Mouse (Mus musculus) c-Kit-negative CD71-positive TER-119-positive erythroid progenitor cells, embryonic 14.5 days (primary cell): ENCODE results near the gene Gm12248.
A peak's percentile ranks its signal among the peaks of the same experiment; 100 is the strongest.

Experiments
- DNase-seq: peaks from one replicate; pipeline ENCODE4 v3.0.0-alpha.2; 2013; ENCODE audit warnings: low read depth, low spot score

The Gm12248 gene

DNA sequence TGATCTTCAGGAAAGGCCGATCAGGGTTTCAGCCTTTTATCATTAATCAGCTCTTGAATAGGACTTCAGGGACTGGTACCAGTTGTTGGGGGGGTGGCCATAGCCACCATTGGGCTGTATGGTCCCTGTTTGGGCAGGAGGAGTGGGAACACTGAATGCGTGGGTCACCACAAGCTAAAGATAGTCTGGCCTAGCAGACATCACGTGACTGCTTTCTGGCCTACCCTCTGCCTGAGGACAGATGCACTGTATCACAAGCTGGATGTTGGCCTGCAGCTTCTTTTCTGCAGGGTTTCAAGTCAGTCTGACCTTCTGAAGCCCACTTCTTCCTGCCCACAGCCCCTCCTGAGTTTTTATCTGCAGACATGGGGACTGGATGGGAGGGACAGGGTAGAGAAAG lies 59.3 kb downstream of the Gm12248 start:
- no peak for DNase-seq

DNA sequence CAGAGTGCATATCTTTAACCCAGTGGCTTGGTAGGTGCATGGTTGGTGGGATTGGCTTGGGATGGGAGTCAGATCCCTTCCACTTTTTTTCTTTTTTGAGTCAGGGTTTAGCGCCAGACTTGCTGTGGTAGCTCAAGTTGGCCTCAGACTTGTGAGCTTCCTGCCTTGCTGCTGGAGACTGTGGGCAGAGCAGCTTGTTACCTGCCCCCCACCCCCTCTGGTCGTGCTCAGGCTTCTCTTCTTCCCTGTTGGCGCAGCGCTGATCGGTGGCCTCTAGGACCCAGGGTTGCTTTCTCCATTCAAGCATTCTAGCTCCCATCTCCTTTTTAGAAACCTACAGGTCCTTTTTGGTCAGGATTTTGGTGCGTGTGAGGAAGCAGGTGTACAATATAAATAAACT lies 61.8 kb downstream of the Gm12248 start:
- no peak for DNase-seq

DNA sequence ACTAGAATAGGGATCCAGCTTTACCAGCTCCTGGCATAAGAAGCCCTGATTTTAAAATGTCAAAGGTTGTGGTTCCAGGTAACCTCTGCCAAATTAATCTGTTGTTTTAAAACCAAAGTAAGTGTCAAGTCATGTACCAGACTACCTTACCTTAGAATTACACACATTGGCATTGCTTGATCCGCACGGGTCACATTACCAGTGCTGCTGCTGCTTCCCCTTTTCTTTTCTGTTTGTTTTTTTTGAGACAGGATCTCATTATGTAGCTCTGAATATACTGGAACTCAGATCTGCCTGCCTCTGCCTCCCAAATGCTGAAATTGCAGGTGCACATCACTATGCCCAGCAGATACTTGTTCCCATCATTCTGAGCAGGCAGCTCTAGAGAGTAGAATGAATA lies 63.1 kb downstream of the Gm12248 start:
- DNase-seq, result no peak

DNA sequence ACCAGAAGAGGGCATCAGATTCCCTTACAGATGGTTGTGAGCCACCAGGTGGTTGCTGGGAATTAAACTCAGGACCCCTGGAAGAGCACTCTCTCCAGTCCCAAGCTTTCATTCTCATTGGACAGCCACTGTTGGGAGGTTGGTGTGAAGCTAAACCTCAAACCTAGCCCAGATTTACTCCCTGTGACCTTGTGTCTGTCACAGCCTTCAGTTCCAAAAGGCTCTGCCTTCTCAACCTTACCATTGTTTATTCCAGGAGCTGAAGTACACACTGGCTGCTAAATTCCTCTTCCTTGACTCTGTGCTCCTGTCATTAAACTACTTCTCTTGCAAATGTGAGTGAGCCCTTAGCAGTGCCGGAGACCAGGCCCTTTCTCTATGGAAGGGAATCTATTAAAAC lies 64.0 kb downstream of the Gm12248 start:
- DNase-seq, result no peak

DNA sequence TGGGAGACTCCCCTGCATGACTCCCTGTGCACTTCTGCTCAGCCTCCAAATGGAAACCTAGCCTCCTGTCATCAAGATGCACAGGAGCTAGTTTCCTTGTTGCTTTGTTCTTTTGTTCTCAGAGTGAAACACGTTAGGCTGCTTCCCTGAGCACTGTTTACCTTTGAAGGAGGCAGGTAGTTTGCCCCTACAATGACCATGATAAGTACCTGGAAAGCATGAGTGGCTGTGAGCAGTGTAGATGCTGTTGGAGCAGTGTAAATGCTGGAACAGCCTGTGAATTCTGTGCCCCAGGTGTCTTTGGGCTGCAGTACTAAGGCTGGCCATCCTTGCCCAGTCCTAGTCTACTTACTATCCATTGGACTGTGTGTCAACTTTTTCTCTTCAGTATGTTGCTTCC lies 66.1 kb downstream of the Gm12248 start:
- DNase-seq, result no peak

DNA sequence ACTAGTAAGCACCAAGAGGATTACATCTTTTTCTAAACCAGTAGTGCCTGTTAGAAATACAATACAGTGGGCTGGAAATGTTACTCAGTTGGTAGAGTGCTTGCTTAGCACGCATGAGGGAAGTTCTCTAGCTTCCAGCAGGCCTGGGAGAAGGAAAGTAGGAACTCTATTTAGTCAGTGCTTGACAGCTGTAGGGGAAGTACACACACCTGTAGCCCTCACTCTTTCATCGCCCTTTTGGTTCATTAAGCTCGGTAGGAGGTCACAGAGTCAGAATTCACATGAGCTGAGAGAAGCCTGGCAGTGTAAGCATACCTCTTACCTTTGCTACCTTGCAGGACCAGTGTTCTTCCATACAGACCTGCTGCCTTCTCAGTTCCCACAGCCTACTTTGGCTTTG lies 66.6 kb downstream of the Gm12248 start:
- DNase-seq, result no peak

DNA sequence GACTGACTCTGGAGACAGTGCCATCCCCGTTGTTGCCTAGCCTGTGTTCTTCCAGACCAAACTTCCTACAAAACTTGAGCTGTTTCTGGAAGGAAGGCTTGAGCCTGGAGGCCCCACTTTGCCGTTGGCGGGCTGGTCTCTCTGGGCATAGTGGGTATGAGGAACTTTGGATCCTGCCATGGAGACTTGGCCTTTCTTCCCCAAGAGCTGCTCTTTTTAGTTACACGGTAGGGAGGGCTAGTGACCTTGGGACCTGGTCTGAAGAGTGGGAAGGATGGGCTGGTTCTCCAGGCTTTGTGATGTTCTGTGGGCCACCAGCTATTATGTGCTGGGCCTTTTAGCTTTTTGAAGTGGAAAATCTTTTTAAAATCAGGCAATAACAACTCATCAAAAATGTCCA lies 67.1 kb downstream of the Gm12248 start:
- no peak for DNase-seq

DNA sequence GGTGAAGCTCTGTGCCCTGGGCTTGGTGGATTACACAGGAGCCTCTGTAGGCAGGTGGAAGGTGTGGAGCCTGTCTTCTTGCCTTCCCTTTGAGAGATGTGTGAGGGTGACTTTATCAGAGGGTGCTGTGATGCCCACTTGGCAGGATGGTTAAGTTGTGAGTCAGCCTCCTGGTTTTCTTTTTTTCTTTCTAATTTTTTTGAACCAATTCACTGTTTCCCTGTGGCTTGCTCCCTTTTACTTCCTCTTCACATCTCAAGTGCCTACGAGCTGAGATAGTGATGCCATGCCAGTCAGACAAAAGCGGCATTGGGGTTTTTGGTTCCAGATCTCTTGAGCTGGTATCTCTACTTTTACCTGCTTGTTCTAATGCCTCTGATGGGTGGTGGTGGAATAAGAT lies 68.3 kb downstream of the Gm12248 start:
- no peak for DNase-seq

DNA sequence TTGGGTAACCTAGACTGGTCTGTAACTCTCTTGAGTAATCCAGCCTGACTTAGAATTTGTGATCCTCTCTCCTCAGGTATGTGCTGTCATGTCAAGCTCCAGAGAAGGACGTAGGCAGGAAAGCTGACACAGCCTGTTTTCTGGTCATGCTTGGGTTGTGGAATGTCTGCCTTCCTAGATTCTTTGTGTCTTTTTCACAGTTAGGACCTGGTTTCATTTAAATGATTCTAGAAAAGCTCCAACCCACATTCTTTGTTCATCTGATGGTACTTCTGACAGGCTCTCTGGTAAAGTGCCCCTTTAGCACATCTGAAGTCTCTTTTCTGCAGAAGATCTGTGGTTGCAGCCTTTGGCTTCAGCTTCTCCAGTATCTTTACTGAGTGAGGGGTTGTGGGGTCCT lies 68.7 kb downstream of the Gm12248 start:
- DNase-seq, result no peak

DNA sequence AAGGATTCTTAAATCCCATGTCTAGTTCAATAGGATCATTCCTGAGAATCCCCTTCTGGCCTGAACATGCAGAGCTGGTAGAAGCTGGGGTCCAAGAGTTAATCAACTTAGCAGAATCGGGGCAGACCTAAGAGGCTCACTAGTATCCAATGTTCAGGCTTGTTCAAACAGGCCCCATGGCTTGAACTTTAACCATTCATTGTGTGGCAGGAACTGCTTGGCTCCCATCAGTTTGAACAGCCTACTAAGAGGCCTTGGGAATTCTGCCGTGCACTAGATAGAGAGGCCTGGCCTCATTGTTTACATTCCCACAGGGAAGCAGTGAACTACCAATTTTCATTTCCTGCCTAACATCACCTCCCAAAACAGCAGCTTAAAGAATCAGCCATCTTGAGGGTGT lies 71.3 kb downstream of the Gm12248 start:
- no peak for DNase-seq

DNA sequence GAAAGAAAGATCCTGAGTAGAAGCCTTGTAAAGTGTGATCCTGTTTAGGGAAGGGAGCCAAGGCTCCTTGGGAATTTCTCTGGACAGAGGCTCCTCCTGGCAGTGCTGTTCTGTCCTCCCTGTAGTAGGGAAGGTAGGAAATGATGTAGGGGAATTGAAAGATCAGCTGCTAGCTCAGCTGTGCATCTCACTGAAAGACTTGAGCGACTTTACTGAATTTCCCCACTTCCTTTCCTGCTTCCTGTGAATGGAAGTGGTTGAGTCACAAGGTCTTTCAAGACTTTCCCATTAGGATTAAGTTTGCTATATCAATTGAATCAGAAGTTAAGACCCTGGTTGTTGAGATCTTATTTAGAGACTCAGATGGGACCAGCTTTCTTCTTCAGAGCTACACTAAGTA lies 71.8 kb downstream of the Gm12248 start:
- no peak for DNase-seq

DNA sequence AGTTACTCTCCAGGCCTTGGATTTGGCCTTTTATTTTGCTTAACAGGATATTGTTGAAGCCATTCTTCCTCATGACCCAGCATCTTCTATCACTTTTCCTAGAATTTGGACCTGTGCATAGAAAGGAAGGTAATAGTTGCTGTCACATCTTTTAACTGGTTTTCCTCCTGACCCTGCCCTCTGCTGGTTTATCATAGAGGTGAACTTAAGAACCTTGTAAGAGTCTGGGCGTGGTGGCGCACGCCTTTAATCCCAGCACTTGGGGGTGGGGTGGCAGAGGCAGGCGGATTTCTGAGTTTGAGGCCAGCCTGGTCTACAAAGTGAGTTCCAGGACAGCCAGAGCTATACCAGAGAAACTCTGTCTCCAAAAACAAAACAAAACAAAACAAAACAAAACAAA lies 74.2 kb downstream of the Gm12248 start:
- peak; percentile 64 for DNase-seq

DNA sequence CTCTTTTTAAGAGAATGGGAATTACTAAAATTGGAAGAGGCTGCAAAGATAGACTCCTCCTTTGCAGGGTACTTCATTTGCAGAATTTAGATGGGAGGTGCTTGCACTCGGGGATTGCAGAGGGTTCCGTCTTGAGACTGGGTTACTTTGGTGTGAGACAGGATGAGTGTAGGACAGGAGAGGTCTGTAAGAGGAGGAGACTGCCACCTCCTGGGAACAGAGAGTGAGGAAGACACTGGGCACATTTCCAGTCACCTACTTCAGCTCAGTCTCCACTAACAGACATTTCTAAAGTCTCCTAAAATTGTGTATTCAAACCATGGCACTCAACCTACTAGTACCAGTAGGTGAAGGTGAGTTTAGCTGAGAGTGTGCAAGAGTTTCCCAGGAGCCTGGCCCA lies 74.6 kb downstream of the Gm12248 start:
- DNase-seq, result no peak

DNA sequence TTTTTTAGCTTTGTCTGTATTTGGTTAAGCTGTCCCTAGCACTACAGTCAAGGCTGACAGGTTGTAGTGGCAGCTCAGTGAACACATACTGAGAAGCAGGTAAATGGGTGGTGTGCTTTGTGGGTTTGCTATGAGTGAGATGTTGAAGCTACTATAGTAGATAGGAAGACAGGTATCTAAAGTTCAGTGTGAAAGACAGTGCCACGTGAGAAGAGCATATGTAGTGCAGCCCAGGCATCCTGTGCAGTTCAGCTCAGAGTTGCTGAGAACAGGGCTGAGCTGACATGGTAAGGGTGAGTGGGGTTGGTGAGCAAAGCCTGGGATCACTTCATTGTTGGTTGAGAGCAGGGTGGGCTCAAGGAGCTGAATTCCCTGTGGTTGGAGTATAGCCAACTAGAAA lies 75.5 kb downstream of the Gm12248 start:
- no peak for DNase-seq

DNA sequence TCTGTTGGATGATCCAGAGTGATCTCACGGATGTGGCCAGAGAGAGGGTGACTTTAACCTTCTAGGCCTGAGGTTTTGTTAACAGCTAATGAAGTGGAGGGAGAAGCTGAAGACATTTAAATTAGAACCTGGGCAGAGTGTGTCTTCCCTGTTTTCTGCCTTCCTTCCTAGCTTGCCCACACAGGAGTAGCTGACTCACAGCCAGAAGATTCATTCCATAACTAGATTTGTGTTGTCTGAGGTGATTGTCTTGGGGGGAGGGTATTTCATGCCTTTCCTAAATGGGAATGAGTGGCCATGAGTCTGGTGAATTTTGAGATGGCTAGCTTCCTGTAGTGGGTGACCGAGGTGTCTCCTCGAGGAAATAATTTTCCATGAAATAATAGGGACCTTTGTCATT lies 76.6 kb downstream of the Gm12248 start:
- no peak for DNase-seq

DNA sequence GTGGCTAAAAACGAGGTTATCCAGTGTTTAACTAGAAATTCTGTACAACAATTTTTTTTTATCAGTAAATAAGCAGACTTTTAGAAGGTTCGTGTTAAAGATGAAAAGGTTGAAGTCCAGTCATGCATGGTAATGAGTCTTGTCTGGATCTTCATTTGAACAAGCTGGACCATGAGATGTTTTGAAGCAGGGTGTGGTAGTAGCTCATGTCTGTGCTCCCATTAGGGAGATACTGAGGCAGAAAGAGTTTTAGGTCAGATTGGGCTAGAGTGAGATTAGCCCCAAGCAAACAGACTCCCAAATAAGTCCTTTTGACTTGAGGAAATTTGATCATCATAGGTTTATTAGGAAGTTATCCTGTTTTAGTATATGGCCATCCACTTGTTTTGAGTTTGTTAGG lies 77.6 kb downstream of the Gm12248 start:
- no peak for DNase-seq

DNA sequence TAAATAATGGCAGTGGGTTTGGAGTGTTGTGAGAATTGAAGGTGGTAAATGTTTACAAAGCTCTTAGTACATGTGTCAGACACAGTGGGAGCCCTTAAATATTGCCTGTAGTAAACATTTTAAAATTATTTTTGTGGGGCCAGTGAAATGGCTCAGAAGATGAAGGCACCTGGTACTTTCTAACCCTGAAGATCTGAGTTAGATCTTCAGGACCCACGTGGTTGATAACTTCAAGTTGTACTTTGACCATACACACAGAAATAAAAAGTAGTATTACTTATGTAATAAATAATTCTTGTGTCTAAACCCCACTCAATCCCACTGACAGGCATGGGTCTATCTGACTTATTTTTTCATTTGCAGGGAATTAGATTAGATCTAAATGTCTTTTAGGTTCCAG lies 78.3 kb downstream of the Gm12248 start:
- DNase-seq, result no peak
